Mouse (Mus musculus) midbrain, embryonic 16.5 days (tissue): Measurements from ENCODE around the gene Mansc1. TPM values are rescaled to one million over a fixed set of nuclear protein-coding genes. Genes with fewer than 3 reads are reported as not detected.

Source experiments
- ATAC-seq: fragments of 200-750 bp; cut with Nextera tagmentation; 2 replicates; pipeline ENCODE4 v1.8.0; 2017; ENCODE audit warnings: moderate TSS enrichment
- H3K27ac ChIP-seq: fragments of 300-500 bp; sonication (generic); 2 replicates; pipeline ENCODE4 v1.5.1; 2014; ENCODE audit warnings: mild to moderate bottlenecking, low read length, mixed read lengths
- H3K27me3 ChIP-seq: fragments of 300-500 bp; sonication (generic); 2 replicates; pipeline ENCODE4 v1.6.1; 2014; ENCODE audit warnings: low read depth, low read length, mixed read lengths; ENCODE audit not compliant: control insufficient read depth, insufficient read depth
- H3K36me3 ChIP-seq: fragments of 300-500 bp; sonication (generic); 2 replicates; pipeline ENCODE4 v1.6.1; 2014; ENCODE audit warnings: mild to moderate bottlenecking, low read length, moderate library complexity, mixed read lengths; ENCODE audit not compliant: control insufficient read depth, insufficient read depth
- H3K4me1 ChIP-seq: fragments of 300-500 bp; sonication (generic); 2 replicates; pipeline ENCODE4 v1.6.1; 2014; ENCODE audit warnings: mild to moderate bottlenecking, low read length, mixed read lengths; ENCODE audit not compliant: control insufficient read depth, insufficient read depth
- H3K4me2 ChIP-seq: fragments of 300-500 bp; sonication (generic); 2 replicates; pipeline ENCODE4 v1.6.1; 2014; ENCODE audit warnings: mild to moderate bottlenecking, low read length, mixed read lengths
- H3K4me3 ChIP-seq: fragments of 300-500 bp; sonication (generic); 2 replicates; pipeline ENCODE4 v1.5.1; 2014; ENCODE audit warnings: low read depth, mild to moderate bottlenecking, low read length, moderate library complexity, mixed read lengths
- H3K9ac ChIP-seq: fragments of 300-500 bp; sonication (generic); 2 replicates; pipeline ENCODE4 v1.6.1; 2014; ENCODE audit warnings: low read depth, low read length, mixed read lengths
- H3K9me3 ChIP-seq: fragments of 300-500 bp; sonication (generic); replicated peaks from 2 replicates; pipeline ENCODE4 v1.6.1; 2014; ENCODE audit warnings: mild to moderate bottlenecking, low read length, mixed read lengths; ENCODE audit not compliant: control insufficient read depth, poor library complexity, severe bottlenecking
- WGBS: fragments of 180-500 bp; shearing (Covaris S2); extraction: QIAGEN DNeasy Blood & Tissue Kit; methylation state at CpG from one replicate; pipeline ENCODE4 v1.1.7; 2014; 5-methylcytosine and 5-hydroxymethylcytosine counted together
- polyA plus RNA-seq: library from polyadenylated mRNA; unstranded; fragments of >200 nt; fragmentation: Nextera tagmentation; extraction: Ambion mirVana; gene quantifications from 2 replicates; pipeline ENCODE4 v1.2.1, GENCODE M21; 2015

Gene Mansc1
- polyA plus RNA-seq, 1 experiment from 2014 or later = 1.0 TPM

GRCm38 (mm10) chr6:134566818-134567485 lies 65.3 kb downstream of the Mansc1 start, which contains the start of gene Lrp6:
Gene Lrp6, minus strand, starts transcription at chr6:134566965.
- WGBS = under 1% methylated on average over 72 of the region's 99 CpGs
- no peaks in the 10 kb centered on the region for H3K36me3 ChIP-seq
- peak within 1 kb of the TSS; percentile 92 for H3K4me3 ChIP-seq
- peak within 1 kb of the TSS; percentile 100 for H3K27ac ChIP-seq
- H3K4me2 ChIP-seq = peak within 1 kb of the TSS; percentile 94
- peak; percentile 93 for ATAC-seq
- H3K27me3 ChIP-seq = no peaks in the 10 kb centered on the region
- H3K9ac ChIP-seq = peak within 1 kb of the TSS; percentile 99
- no peaks in the 10 kb centered on the region for H3K9me3 ChIP-seq
- H3K4me1 ChIP-seq = peaks cover 15% of the 10 kb centered on the region

GRCm38 (mm10) chr6:134566248-134566817 lies 66.0 kb downstream of the Mansc1 start:
- 0% methylated on average over 33 of the region's 64 CpGs for WGBS
- ATAC-seq = peak; percentile 80
- H3K4me2 ChIP-seq = peak overlapping the region; percentile 94

GRCm38 (mm10) chr6:134565606-134566247 lies 66.6 kb downstream of the Mansc1 start:
- no peak for ATAC-seq
- H3K4me3 ChIP-seq = peak overlapping the region; percentile 92
- peak overlapping the region; percentile 94 for H3K4me2 ChIP-seq
- peaks cover 17% of the 10 kb centered on the region for H3K4me1 ChIP-seq
- H3K27ac ChIP-seq = peak overlapping the region; percentile 100; the same call in 1 of the 2 replicates
- no peaks in the 10 kb centered on the region for H3K36me3 ChIP-seq
- H3K9me3 ChIP-seq = no peaks in the 10 kb centered on the region
- peak overlapping the region; percentile 99 for H3K9ac ChIP-seq
- 2% methylated on average over 19 of the region's 19 CpGs for WGBS
- H3K27me3 ChIP-seq = no peaks in the 10 kb centered on the region

More at GRCm38 (mm10) chr6:134566248-134566817, 66.0 kb downstream of the Mansc1 start:
- Histone ChIP-seq H3K9me3 (no peaks in the 10 kb centered on the region), H3K27ac (peak overlapping the region; percentile 100), H3K36me3 (no peaks in the 10 kb centered on the region), H3K4me3 (peak overlapping the region; percentile 92), H3K27me3 (no peaks in the 10 kb centered on the region), H3K4me1 (peaks cover 15% of the 10 kb centered on the region), H3K9ac (peak overlapping the region; percentile 99)

- WGBS = 75% methylated on average over 2 of the region's 2 CpGs
- Histone ChIP-seq H3K27ac (no peak overlapping the region), H3K9me3 (no peaks in the 10 kb centered on the region), H3K27me3 (no peaks in the 10 kb centered on the region), H3K4me2 (peak overlapping the region; percentile 94; the same call in 1 of the 2 replicates), H3K4me1 (peaks cover 20% of the 10 kb centered on the region), H3K36me3 (no peaks in the 10 kb centered on the region), H3K4me3 (no peak overlapping the region; the same call in 1 of the 2 replicates), H3K9ac (no peak overlapping the region)
- ATAC-seq = no peak
Observed at GRCm38 (mm10) chr6:134564539-134564938, 67.7 kb downstream of the Mansc1 start.

GRCm38 (mm10) chr6:134559635-134560034 lies 72.7 kb downstream of the Mansc1 start:
- Histone ChIP-seq H3K4me1 (peaks cover 27% of the 10 kb centered on the region), H3K36me3 (no peaks in the 10 kb centered on the region), H3K27me3 (no peaks in the 10 kb centered on the region), H3K4me3 (no peak overlapping the region), H3K27ac (no peak overlapping the region), H3K4me2 (no peak overlapping the region), H3K9me3 (no peaks in the 10 kb centered on the region), H3K9ac (no peak overlapping the region)
- peak; percentile 41; the same call in 1 of the 2 replicates for ATAC-seq
- 58% methylated on average over 3 of the region's 3 CpGs for WGBS

Other genes starting within 250 kb of the Mansc1 start
- gene Bcl2l14, start 236.2 kb downstream of the Mansc1 start, polyA plus RNA-seq = not detected in 2 replicates
- 14.4 and 16.7 TPM in 2 replicates for gene Lrp6, start 65.5 kb downstream of the Mansc1 start, polyA plus RNA-seq
- gene Borcs5, start 7.0 kb upstream of the Mansc1 start, polyA plus RNA-seq = 45.3 and 46.2 TPM in 2 replicates
- 4.7 and 5.5 TPM in 2 replicates for gene Dusp16, start 160.1 kb upstream of the Mansc1 start, polyA plus RNA-seq
- 4.3 and 4.8 TPM in 2 replicates for gene Crebl2, start 197.7 kb upstream of the Mansc1 start, polyA plus RNA-seq